Mouse (Mus musculus): ENCODE results near the gene Hist1h2ae. TPM values are rescaled to one million over a fixed set of nuclear protein-coding genes. Genes with fewer than 3 reads are reported as not detected.
A peak's percentile ranks its signal among the peaks of the same experiment; 100 is the strongest.
"Not testable (repeated sequence)": the region's sequence is repeated elsewhere in the genome, so short reads cannot be mapped to it uniquely, and the experiment has no call there.

The Hist1h2ae gene
- total RNA-seq, 1 experiment from 2014 or later: 401 TPM

GRCm38 (mm10) chr13:23570261-23571021 is 579 bp downstream of the Hist1h2ae start:
- not testable (repeated sequence) for ATAC-seq (replicated peaks; ENCODE audit: low read depth, poor library complexity, severe bottlenecking)

GRCm38 (mm10) chr13:23564482-23564881 is 6.5 kb downstream of the Hist1h2ae start:
- no peak for ATAC-seq (replicated peaks; ENCODE audit: low read depth, poor library complexity, severe bottlenecking)

- ATAC-seq (replicated peaks; ENCODE audit: low read depth, poor library complexity, severe bottlenecking): peak; percentile 46
These were observed 8.1 kb downstream of the Hist1h2ae start for GRCm38 (mm10) chr13:23562699-23563462.

- ATAC-seq (replicated peaks; ENCODE audit: low read depth, poor library complexity, severe bottlenecking): peak; percentile 79
These were observed 8.9 kb downstream of the Hist1h2ae start, which contains the start of gene Hist1h3e for GRCm38 (mm10) chr13:23561883-23562659. Gene Hist1h3e (minus strand): TSS chr13:23562369.

- ATAC-seq (replicated peaks; ENCODE audit: low read depth, poor library complexity, severe bottlenecking): not testable (repeated sequence)
These were observed 9.5 kb downstream of the Hist1h2ae start for GRCm38 (mm10) chr13:23561531-23561882.

GRCm38 (mm10) chr13:23560699-23561098 is 10.3 kb downstream of the Hist1h2ae start:
- ATAC-seq (replicated peaks; ENCODE audit: low read depth, poor library complexity, severe bottlenecking): not testable (repeated sequence)

GRCm38 (mm10) chr13:23556906-23557305 is 14.1 kb downstream of the Hist1h2ae start:
- ATAC-seq (replicated peaks; ENCODE audit: low read depth, poor library complexity, severe bottlenecking): no peak

- peak; percentile 49 for ATAC-seq (replicated peaks; ENCODE audit: low read depth, poor library complexity, severe bottlenecking)
These were observed 15.1 kb downstream of the Hist1h2ae start for GRCm38 (mm10) chr13:23555839-23556416.

- ATAC-seq (replicated peaks; ENCODE audit: low read depth, poor library complexity, severe bottlenecking): peak; percentile 57
These were observed 15.8 kb downstream of the Hist1h2ae start for GRCm38 (mm10) chr13:23554925-23555838.

GRCm38 (mm10) chr13:23554393-23554792 is 16.6 kb downstream of the Hist1h2ae start:
- no peak for ATAC-seq (replicated peaks; ENCODE audit: low read depth, poor library complexity, severe bottlenecking)

GRCm38 (mm10) chr13:23552962-23553361 is 18.1 kb downstream of the Hist1h2ae start, which contains the start of gene Hist1h1d:
Gene Hist1h1d (plus strand): TSS chr13:23553262.
- ATAC-seq (replicated peaks; ENCODE audit: low read depth, poor library complexity, severe bottlenecking): no peak

- no peak for ATAC-seq (replicated peaks; ENCODE audit: low read depth, poor library complexity, severe bottlenecking)
These were observed 18.8 kb downstream of the Hist1h2ae start for GRCm38 (mm10) chr13:23551931-23552914.

GRCm38 (mm10) chr13:23551146-23551834 is 19.7 kb downstream of the Hist1h2ae start, which contains the start of gene Hist1h4f:
Gene Hist1h4f (minus strand): TSS chr13:23551648.
- peak; percentile 60 for ATAC-seq (replicated peaks; ENCODE audit: low read depth, poor library complexity, severe bottlenecking)

- no peak for ATAC-seq (replicated peaks; ENCODE audit: low read depth, poor library complexity, severe bottlenecking)
These were observed 20.3 kb downstream of the Hist1h2ae start for GRCm38 (mm10) chr13:23550761-23551145.

GRCm38 (mm10) chr13:23546694-23547093 is 24.3 kb downstream of the Hist1h2ae start:
- no peak for ATAC-seq (replicated peaks; ENCODE audit: low read depth, poor library complexity, severe bottlenecking)

GRCm38 (mm10) chr13:23544787-23545120 is 26.3 kb downstream of the Hist1h2ae start:
- ATAC-seq (replicated peaks; ENCODE audit: low read depth, poor library complexity, severe bottlenecking): peak; percentile 33
